Mouse (Mus musculus) G1E-ER4 (cell line): Measurements from ENCODE around the gene Tmtc2. TPM values are rescaled to one million over a fixed set of nuclear protein-coding genes. Genes with fewer than 3 reads are reported as not detected.

Experiments used
- GATA1 ChIP-seq: IDR thresholded peaks from one replicate; pipeline ENCODE4 v1.8.0; 2012; ENCODE audit warnings: low read length, inconsistent platforms
- polyA plus RNA-seq: library from polyadenylated mRNA; stranded (reverse); fragments of >175 nt; gene quantifications from 2 replicates; pipeline ENCODE4 v1.2.3, GENCODE M21; 2012

The Tmtc2 gene
- polyA plus RNA-seq, 1 experiment, result 0.45 TPM

- TF ChIP-seq GATA1, result no peak
Observed at GRCm38 (mm10) chr10:105423187-105423586, 151.1 kb downstream of the Tmtc2 start.

GRCm38 (mm10) chr10:105417845-105418383, 156.3 kb downstream of the Tmtc2 start:
- peak; percentile 18 for TF ChIP-seq GATA1

DNA sequence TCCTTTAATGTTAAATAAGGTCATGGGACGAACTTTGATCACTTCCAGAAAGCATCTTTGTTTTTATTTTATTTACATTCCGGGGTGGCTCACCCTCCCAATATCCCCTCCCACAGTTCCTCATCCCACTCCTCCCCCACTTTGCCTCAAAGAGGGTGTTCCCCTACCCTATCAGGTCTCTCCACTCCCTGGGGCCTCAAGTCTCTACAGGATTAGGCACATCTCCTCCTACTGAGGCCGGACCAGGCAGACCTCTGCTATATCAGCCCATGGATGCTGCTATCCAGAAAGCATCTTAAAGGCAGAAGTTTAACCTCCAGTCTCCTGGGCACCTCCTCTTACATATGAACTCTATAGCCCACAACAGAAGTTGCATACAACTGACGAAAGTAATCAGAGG, 157.7 kb downstream of the Tmtc2 start:
- no peak for TF ChIP-seq GATA1

GRCm38 (mm10) chr10:105405856-105406527, 168.3 kb downstream of the Tmtc2 start:
- TF ChIP-seq GATA1, result no peak

DNA sequence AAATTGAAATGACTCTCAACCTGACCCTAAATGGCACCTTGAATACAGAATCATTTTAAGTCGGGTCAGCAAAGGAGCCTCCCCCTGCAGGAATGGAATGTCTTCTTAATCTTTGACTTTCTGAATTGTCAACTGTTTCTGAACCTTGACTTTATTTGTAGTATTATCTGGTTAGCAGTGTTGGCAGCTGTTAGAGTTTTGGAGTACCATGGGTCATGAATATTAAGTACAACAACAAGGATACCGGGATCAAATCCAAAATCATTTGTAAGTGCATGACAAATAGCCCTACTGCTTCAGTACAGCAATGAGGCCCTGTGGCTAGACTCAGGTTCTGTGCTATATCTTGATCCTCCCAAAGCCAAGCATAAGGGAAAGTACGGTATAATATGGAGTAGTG, 170.3 kb downstream of the Tmtc2 start:
- TF ChIP-seq GATA1, result no peak

DNA sequence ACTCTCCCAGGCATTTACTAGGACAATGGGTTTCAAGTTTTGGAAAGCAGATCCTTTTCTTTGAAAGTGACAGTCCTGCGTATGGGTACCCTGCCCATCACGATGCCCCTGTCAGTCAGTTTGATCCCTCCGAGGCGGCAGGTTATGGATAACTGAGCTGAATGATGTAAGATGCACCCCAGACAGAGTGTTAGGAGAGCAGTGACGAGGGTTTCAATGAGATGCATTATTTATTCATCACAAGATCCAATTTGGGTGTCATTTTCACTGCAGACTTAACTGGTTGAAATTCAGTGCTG, 171.8 kb downstream of the Tmtc2 start:
- no peak for TF ChIP-seq GATA1

- TF ChIP-seq GATA1, result no peak
Observed at GRCm38 (mm10) chr10:105401754-105402480, 172.3 kb downstream of the Tmtc2 start.

- TF ChIP-seq GATA1, result no peak
Observed at GRCm38 (mm10) chr10:105399316-105399715, 174.9 kb downstream of the Tmtc2 start.

GRCm38 (mm10) chr10:105384065-105384464, 190.2 kb downstream of the Tmtc2 start:
- no peak for TF ChIP-seq GATA1

- TF ChIP-seq GATA1, result no peak
Observed at GRCm38 (mm10) chr10:105381705-105382104, 192.5 kb downstream of the Tmtc2 start.

GRCm38 (mm10) chr10:105381202-105381601, 193.0 kb downstream of the Tmtc2 start:
- TF ChIP-seq GATA1, result no peak

- TF ChIP-seq GATA1, result no peak
Observed at GRCm38 (mm10) chr10:105380584-105380983, 193.7 kb downstream of the Tmtc2 start.

GRCm38 (mm10) chr10:105377711-105378110, 196.5 kb downstream of the Tmtc2 start:
- no peak for TF ChIP-seq GATA1

DNA sequence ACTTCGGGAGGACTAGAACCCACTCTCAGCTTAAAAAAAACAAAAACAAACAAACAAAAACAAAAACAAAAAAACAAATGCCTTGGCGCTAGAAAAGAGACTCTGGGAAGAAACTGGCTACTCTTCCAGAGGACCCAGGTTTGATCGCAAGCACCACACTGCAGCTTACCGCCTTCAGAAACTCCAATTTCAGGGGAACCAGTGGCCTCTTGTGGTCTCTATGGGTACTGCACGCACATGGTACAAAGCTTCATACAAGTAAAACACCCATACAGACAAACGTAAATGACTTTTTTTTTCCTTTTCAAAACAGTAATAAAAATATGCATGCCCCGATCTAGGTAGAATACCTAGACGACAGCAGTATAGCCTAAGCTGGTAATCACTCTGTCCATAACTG, 201.0 kb downstream of the Tmtc2 start:
- TF ChIP-seq GATA1, result no peak

DNA sequence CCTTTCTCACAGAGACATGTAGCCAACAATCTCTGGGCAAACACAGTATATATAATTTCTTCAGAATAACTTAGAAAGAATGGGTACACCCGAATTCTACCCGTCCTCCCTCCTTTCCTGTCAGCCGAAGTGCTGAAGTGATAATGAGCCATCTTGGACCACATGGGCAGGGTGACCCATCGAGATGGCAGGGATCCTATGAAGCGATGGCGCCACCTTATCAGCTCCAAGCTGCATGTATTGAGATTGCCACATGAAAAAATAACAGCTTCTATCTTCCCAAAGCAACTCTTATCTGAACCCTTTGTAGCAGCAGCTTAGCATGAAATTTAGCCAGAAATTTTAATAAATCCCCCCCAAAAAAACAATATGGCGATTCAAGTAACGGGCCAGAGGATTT, 206.0 kb downstream of the Tmtc2 start:
- TF ChIP-seq GATA1, result peak; percentile 61

GRCm38 (mm10) chr10:105364480-105364879, 209.8 kb downstream of the Tmtc2 start:
- TF ChIP-seq GATA1, result no peak

- no peak for TF ChIP-seq GATA1
Observed at GRCm38 (mm10) chr10:105350301-105350700, 223.9 kb downstream of the Tmtc2 start.

- TF ChIP-seq GATA1, result no peak
Observed at GRCm38 (mm10) chr10:105345920-105346319, 228.3 kb downstream of the Tmtc2 start.
